Mouse (Mus musculus): ENCODE measurements around the gene Olfr1231. TPM values are rescaled to one million over a fixed set of nuclear protein-coding genes. Genes with fewer than 3 reads are reported as not detected.

Olfr1231 gene
- not detected in 2 replicates for polyA plus RNA-seq (2016; fragmentation: Nextera tagmentation; extraction: Ambion mirVana)

GRCm38 (mm10) chr2:89306974-89307373 is at the start of gene Olfr1231:
Olfr1231 (minus strand) TSS chr2:89307074.
- no peak for DNase-seq (ENCODE audit: low spot score)
- Histone ChIP-seq H3K36me3 (no peaks in the 10 kb centered on the region), H3K9me3 (no peaks in the 10 kb centered on the region), H3K27me3 (ENCODE audit: insufficient read depth, poor library complexity, severe bottlenecking) (no peaks in the 10 kb centered on the region), H3K4me3 (no peak within 1 kb of the TSS), H3K4me1 (replicated peaks) (no peaks in the 10 kb centered on the region), H3K27ac (no peak within 1 kb of the TSS)
- WGBS, result 74% methylated on average over 2 of the region's 2 CpGs

GRCm38 (mm10) chr2:89342298-89342697 is 35.4 kb upstream of the Olfr1231 start, which contains the start of gene Olfr1233:
Olfr1233 (minus strand) TSS chr2:89342398.
- Histone ChIP-seq H3K27ac (no peak within 1 kb of the TSS), H3K36me3 (no peaks in the 10 kb centered on the region), H3K4me1 (replicated peaks) (no peaks in the 10 kb centered on the region), H3K27me3 (ENCODE audit: insufficient read depth, poor library complexity, severe bottlenecking) (no peaks in the 10 kb centered on the region), H3K4me3 (no peak within 1 kb of the TSS), H3K9me3 (no peaks in the 10 kb centered on the region)
- no peak for DNase-seq (ENCODE audit: low spot score)

DNA sequence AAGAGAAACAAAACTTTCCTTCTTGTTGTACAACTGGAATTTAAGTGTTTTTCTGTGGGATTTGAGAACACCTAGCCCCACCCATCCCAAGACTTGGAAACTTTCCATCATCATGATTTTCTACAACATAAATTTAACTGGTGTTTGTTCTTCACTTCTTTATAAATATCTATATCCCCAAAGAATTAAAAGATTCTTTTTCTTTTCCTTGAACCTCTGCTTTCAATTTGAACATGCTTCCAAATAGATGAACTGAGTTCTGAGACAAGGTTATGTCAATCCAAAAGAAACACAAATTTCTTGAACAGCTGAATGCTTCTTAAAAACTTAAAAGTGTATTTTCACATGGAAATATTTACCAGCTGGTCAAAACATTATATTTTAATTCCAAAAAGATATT is 22.7 kb upstream of the Olfr1231 start, which contains the start of gene Olfr1232:
Gene Olfr1232, minus strand, starts transcription at position 101 of the 400 bp plus-strand sequence.
- no peak for DNase-seq (ENCODE audit: low spot score)
- Histone ChIP-seq H3K4me1 (replicated peaks) (no peaks in the 10 kb centered on the region), H3K9me3 (no peaks in the 10 kb centered on the region), H3K27ac (no peak within 1 kb of the TSS), H3K36me3 (no peaks in the 10 kb centered on the region), H3K27me3 (ENCODE audit: insufficient read depth, poor library complexity, severe bottlenecking) (no peaks in the 10 kb centered on the region), H3K4me3 (no peak within 1 kb of the TSS)

DNA sequence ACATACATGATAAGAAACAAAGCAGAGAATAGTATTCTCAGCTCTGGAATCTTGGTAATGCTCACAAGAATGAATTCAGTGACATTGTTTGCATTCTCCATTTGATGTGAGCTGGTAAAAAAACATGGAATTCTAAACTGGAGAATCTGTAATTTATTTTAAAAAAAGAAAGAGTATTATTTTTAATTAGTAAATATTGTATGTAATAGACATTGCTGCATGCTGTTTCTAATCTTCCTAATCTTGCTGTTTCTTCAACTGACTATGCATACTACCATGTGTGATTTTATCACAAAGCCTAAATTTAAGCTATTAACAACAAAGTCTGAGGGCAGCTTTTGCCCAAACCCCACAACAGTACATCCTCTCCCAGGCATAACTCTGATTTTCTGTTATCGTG is 9.7 kb downstream of the Olfr1231 start, which contains the start of gene Olfr1230:
Gene Olfr1230, minus strand, starts transcription at position 101 of the 400 bp plus-strand sequence.
- H3K27me3 ChIP-seq (ENCODE audit: insufficient read depth, poor library complexity, severe bottlenecking), result no peaks in the 10 kb centered on the region
- no peaks in the 10 kb centered on the region for H3K4me1 ChIP-seq (replicated peaks)
- H3K36me3 ChIP-seq, result no peaks in the 10 kb centered on the region
- H3K27ac ChIP-seq, result no peak within 1 kb of the TSS
- H3K9me3 ChIP-seq, result no peaks in the 10 kb centered on the region
- no peak for DNase-seq (ENCODE audit: low spot score)
- no peak within 1 kb of the TSS for H3K4me3 ChIP-seq
- 88% methylated on average over 1 of the region's 1 CpGs for WGBS

DNA sequence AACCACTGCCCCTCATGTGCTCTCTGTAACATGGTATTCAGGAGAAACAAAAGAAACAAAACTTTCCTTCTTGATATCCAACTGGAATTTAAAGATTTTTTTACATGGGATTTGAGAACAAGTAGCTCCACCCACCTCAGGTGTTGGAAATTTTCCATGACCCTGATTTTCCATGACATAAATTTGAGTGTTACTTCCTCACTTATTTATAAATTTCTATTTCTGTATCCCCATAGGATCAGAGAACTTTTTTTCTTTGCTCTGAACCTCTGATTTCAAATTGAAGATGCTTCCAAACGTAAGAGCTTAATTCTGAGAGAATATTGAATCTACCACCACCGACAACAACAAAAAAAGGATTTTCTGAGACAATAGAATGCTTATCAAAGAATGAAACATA is 19.0 kb downstream of the Olfr1231 start, which contains the start of gene Olfr1229:
Gene Olfr1229, minus strand, starts transcription at position 101 of the 400 bp plus-strand sequence.
- no peaks in the 10 kb centered on the region for H3K9me3 ChIP-seq
- H3K4me1 ChIP-seq (replicated peaks), result no peaks in the 10 kb centered on the region
- 87% methylated on average over 2 of the region's 2 CpGs for WGBS
- H3K27ac ChIP-seq, result no peak within 1 kb of the TSS
- no peak within 1 kb of the TSS for H3K4me3 ChIP-seq
- no peaks in the 10 kb centered on the region for H3K36me3 ChIP-seq
- no peak for DNase-seq (ENCODE audit: low spot score)
- no peaks in the 10 kb centered on the region for H3K27me3 ChIP-seq (ENCODE audit: insufficient read depth, poor library complexity, severe bottlenecking)

DNA sequence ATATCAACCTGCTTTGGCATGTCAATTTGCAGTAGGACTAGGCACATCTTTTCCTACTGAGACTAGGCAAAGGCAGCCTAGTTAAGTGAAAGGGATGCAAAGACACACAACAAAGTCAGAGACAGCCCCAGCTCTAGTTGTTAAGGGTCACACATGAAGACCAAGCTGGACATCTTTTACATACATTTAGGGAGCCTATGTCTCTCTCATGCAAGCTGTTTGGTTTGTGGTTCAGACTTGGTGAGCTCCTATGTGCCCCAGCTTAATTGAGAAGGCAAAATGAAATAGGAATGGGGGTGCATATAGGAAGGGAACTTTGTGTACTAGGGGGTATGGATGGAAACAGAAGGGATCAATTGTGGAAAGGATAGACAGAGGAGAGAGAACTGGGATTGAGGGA is 52.9 kb downstream of the Olfr1231 start, which contains the start of gene Olfr1228:
Gene Olfr1228, minus strand, starts transcription at position 101 of the 400 bp plus-strand sequence.
- Histone ChIP-seq H3K4me1 (replicated peaks) (no peaks in the 10 kb centered on the region), H3K27me3 (ENCODE audit: insufficient read depth, poor library complexity, severe bottlenecking) (no peaks in the 10 kb centered on the region), H3K27ac (no peak within 1 kb of the TSS), H3K36me3 (no peaks in the 10 kb centered on the region), H3K4me3 (no peak within 1 kb of the TSS), H3K9me3 (no peaks in the 10 kb centered on the region)
- no peak for DNase-seq (ENCODE audit: low spot score)

Other genes with a start within 250 kb of the Olfr1231 start
- gene Olfr1218, start 245.9 kb downstream of the Olfr1231 start, polyA plus RNA-seq (2016; fragmentation: Nextera tagmentation; extraction: Ambion mirVana), result not detected in 2 replicates
- not detected in 2 replicates for gene Olfr1219, start 223.6 kb downstream of the Olfr1231 start, polyA plus RNA-seq (2016; fragmentation: Nextera tagmentation; extraction: Ambion mirVana)
- gene Olfr1220, start 200.2 kb downstream of the Olfr1231 start, polyA plus RNA-seq (2016; fragmentation: Nextera tagmentation; extraction: Ambion mirVana), result not detected in 2 replicates
- gene Olfr1221, start 189.8 kb downstream of the Olfr1231 start, polyA plus RNA-seq (2016; fragmentation: Nextera tagmentation; extraction: Ambion mirVana), result not detected in 2 replicates
- not detected in 2 replicates for gene Olfr1222, start 174.0 kb downstream of the Olfr1231 start, polyA plus RNA-seq (2016; fragmentation: Nextera tagmentation; extraction: Ambion mirVana)
- not detected in 2 replicates for gene Olfr1223, start 155.5 kb downstream of the Olfr1231 start, polyA plus RNA-seq (2016; fragmentation: Nextera tagmentation; extraction: Ambion mirVana)
- not detected in 2 replicates for gene Olfr1224-ps1, start 143.0 kb downstream of the Olfr1231 start, polyA plus RNA-seq (2016; fragmentation: Nextera tagmentation; extraction: Ambion mirVana)
- not detected in 2 replicates for gene Olfr1225, start 132.4 kb downstream of the Olfr1231 start, polyA plus RNA-seq (2016; fragmentation: Nextera tagmentation; extraction: Ambion mirVana)
- not detected in 2 replicates for gene Olfr1226, start 107.0 kb downstream of the Olfr1231 start, polyA plus RNA-seq (2016; fragmentation: Nextera tagmentation; extraction: Ambion mirVana)
- not detected in 2 replicates for gene Olfr1228, start 53.0 kb downstream of the Olfr1231 start, polyA plus RNA-seq (2016; fragmentation: Nextera tagmentation; extraction: Ambion mirVana)
- not detected in 2 replicates for gene Olfr1229, start 19.1 kb downstream of the Olfr1231 start, polyA plus RNA-seq (2016; fragmentation: Nextera tagmentation; extraction: Ambion mirVana)
- gene Olfr1230, start 9.8 kb downstream of the Olfr1231 start, polyA plus RNA-seq (2016; fragmentation: Nextera tagmentation; extraction: Ambion mirVana), result not detected in 2 replicates
- gene Olfr1232, start 22.6 kb upstream of the Olfr1231 start, polyA plus RNA-seq (2016; fragmentation: Nextera tagmentation; extraction: Ambion mirVana), result not detected in 2 replicates
- not detected in 2 replicates for gene Olfr1233, start 35.3 kb upstream of the Olfr1231 start, polyA plus RNA-seq (2016; fragmentation: Nextera tagmentation; extraction: Ambion mirVana)
- not detected in 2 replicates for gene Olfr1234, start 57.8 kb upstream of the Olfr1231 start, polyA plus RNA-seq (2016; fragmentation: Nextera tagmentation; extraction: Ambion mirVana)
- gene Olfr1238, start 102.6 kb upstream of the Olfr1231 start, polyA plus RNA-seq (2016; fragmentation: Nextera tagmentation; extraction: Ambion mirVana), result not detected in 2 replicates
- gene Olfr1239, start 113.3 kb upstream of the Olfr1231 start, polyA plus RNA-seq (2016; fragmentation: Nextera tagmentation; extraction: Ambion mirVana), result not detected in 2 replicates
- not detected in 2 replicates for gene Olfr1240, start 135.9 kb upstream of the Olfr1231 start, polyA plus RNA-seq (2016; fragmentation: Nextera tagmentation; extraction: Ambion mirVana)
- gene Olfr1241, start 180.1 kb upstream of the Olfr1231 start, polyA plus RNA-seq (2016; fragmentation: Nextera tagmentation; extraction: Ambion mirVana), result not detected in 2 replicates
- gene Olfr1242, start 191.3 kb upstream of the Olfr1231 start, polyA plus RNA-seq (2016; fragmentation: Nextera tagmentation; extraction: Ambion mirVana), result not detected in 2 replicates
- gene Olfr1243, start 224.4 kb upstream of the Olfr1231 start, polyA plus RNA-seq (2016; fragmentation: Nextera tagmentation; extraction: Ambion mirVana), result not detected in 2 replicates